Mouse (Mus musculus): ENCODE measurements around the gene Brinp2. TPM values are rescaled to one million over a fixed set of nuclear protein-coding genes. Genes with fewer than 3 reads are reported as not detected.

Gene Brinp2
- total RNA-seq, 2 experiments from 2014 or later: 78.0 to 82.9 TPM

GRCm38 (mm10) chr1:158238722-158239121 lies 117.4 kb downstream of the Brinp2 start:
- no peak for DNase-seq (ENCODE audit: low spot score in 2 of 2)
- peak; percentile 38 for TF ChIP-seq CTCF (conservative IDR thresholded peaks at IDR 0.05)
- Histone ChIP-seq H3K4me3 (no peak overlapping the region), H3K27ac (no peak overlapping the region)

GRCm38 (mm10) chr1:158228687-158229224 lies 127.4 kb downstream of the Brinp2 start:
- no peak overlapping the region for H3K4me3 ChIP-seq
- DNase-seq (ENCODE audit: low spot score in 2 of 2): no peak
- no peak overlapping the region for H3K27ac ChIP-seq
- TF ChIP-seq CTCF (conservative IDR thresholded peaks at IDR 0.05): no peak

GRCm38 (mm10) chr1:158227239-158227638 lies 128.9 kb downstream of the Brinp2 start:
- Histone ChIP-seq H3K27ac (no peak overlapping the region), H3K4me3 (no peak overlapping the region)
- no peak for TF ChIP-seq CTCF (conservative IDR thresholded peaks at IDR 0.05)
- no peak for DNase-seq (ENCODE audit: low spot score in 2 of 2)

- TF ChIP-seq CTCF (conservative IDR thresholded peaks at IDR 0.05): no peak
- no peak overlapping the region for H3K4me3 ChIP-seq
- no peak overlapping the region for H3K27ac ChIP-seq
- no peak for DNase-seq (ENCODE audit: low spot score in 2 of 2)
Measured at GRCm38 (mm10) chr1:158226689-158227088, 129.4 kb downstream of the Brinp2 start.

- no peak for TF ChIP-seq CTCF (conservative IDR thresholded peaks at IDR 0.05)
Measured at GRCm38 (mm10) chr1:158221048-158221447, 135.1 kb downstream of the Brinp2 start.

GRCm38 (mm10) chr1:158220148-158220547 lies 136.0 kb downstream of the Brinp2 start:
- Histone ChIP-seq H3K4me3 (no peak overlapping the region), H3K27ac (no peak overlapping the region)
- TF ChIP-seq CTCF (conservative IDR thresholded peaks at IDR 0.05): no peak
- DNase-seq (ENCODE audit: low spot score in 2 of 2): no peak

More at GRCm38 (mm10) chr1:158221048-158221447, 135.1 kb downstream of the Brinp2 start:
- Histone ChIP-seq H3K27ac (no peak overlapping the region), H3K4me3 (no peak overlapping the region)
- no peak for DNase-seq (ENCODE audit: low spot score in 2 of 2)

- DNase-seq (ENCODE audit: low spot score in 2 of 2): no peak
- TF ChIP-seq CTCF (conservative IDR thresholded peaks at IDR 0.05): no peak
- Histone ChIP-seq H3K4me3 (no peak overlapping the region), H3K27ac (no peak overlapping the region)
Measured at GRCm38 (mm10) chr1:158218750-158219149, 137.4 kb downstream of the Brinp2 start.

- H3K4me3 ChIP-seq: no peak overlapping the region
- no peak overlapping the region for H3K27ac ChIP-seq
- no peak for DNase-seq (ENCODE audit: low spot score in 2 of 2)
- TF ChIP-seq CTCF (conservative IDR thresholded peaks at IDR 0.05): no peak
Measured at GRCm38 (mm10) chr1:158218294-158218693, 137.8 kb downstream of the Brinp2 start.

GRCm38 (mm10) chr1:158215581-158215980 lies 140.5 kb downstream of the Brinp2 start:
- no peak overlapping the region for H3K4me3 ChIP-seq
- no peak overlapping the region for H3K27ac ChIP-seq
- no peak for DNase-seq (ENCODE audit: low spot score in 2 of 2)
- no peak for TF ChIP-seq CTCF (conservative IDR thresholded peaks at IDR 0.05)

- Histone ChIP-seq H3K27ac (no peak overlapping the region), H3K4me3 (no peak overlapping the region)
- peak in 1 of 2 experiments; percentile 52 for DNase-seq (ENCODE audit: low spot score in 2 of 2)
- peak; percentile 75 for TF ChIP-seq CTCF (conservative IDR thresholded peaks at IDR 0.05)
Measured at GRCm38 (mm10) chr1:158214743-158215142, 141.4 kb downstream of the Brinp2 start.

GRCm38 (mm10) chr1:158213736-158214135 lies 142.4 kb downstream of the Brinp2 start:
- Histone ChIP-seq H3K4me3 (no peak overlapping the region), H3K27ac (no peak overlapping the region)

GRCm38 (mm10) chr1:158207620-158208019 lies 148.5 kb downstream of the Brinp2 start:
- Histone ChIP-seq H3K27ac (no peak overlapping the region), H3K4me3 (no peak overlapping the region)
- peak; percentile 40 for TF ChIP-seq CTCF (conservative IDR thresholded peaks at IDR 0.05)
- DNase-seq (ENCODE audit: low spot score in 2 of 2): no peak

More at GRCm38 (mm10) chr1:158213736-158214135, 142.4 kb downstream of the Brinp2 start:
- TF ChIP-seq CTCF (conservative IDR thresholded peaks at IDR 0.05): no peak
- no peak for DNase-seq (ENCODE audit: low spot score in 2 of 2)

GRCm38 (mm10) chr1:158202932-158203331 lies 153.2 kb downstream of the Brinp2 start:
- DNase-seq (ENCODE audit: low spot score in 2 of 2): no peak
- H3K4me3 ChIP-seq: no peak overlapping the region
- no peak for TF ChIP-seq CTCF (conservative IDR thresholded peaks at IDR 0.05)
- no peak overlapping the region for H3K27ac ChIP-seq

Other genes starting within 250 kb of the Brinp2 start
- gene Astn1, start 5.9 kb upstream of the Brinp2 start, total RNA-seq (2021): 100 to 1,000 TPM; 183 to 185 TPM